Mouse (Mus musculus): ENCODE measurements around the gene Ube2d3. TPM values are rescaled to one million over a fixed set of nuclear protein-coding genes. Genes with fewer than 3 reads are reported as not detected.

Ube2d3 gene
- polyA plus RNA-seq, 1 experiment, result 237 TPM

DNA sequence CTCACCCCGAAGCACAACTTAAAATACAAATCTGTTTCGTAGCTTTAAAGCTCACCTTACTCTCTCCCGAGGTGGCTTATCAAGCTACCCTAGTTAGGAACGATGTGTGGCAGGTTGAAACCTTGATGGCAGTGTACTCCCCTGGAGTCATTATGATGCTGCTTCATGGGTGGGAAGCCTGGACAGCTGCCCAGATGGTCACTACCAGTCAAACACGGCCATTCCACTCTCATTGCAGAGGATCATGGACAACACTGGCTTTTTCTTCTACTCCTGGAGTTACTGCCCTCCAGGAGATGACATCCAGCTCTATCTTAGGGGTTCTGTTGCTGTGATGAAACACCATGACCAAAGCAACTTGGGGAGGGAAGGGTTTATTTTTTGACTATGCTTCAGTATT lies 65.2 kb downstream of the Ube2d3 start:
- Histone ChIP-seq H3K79me2 (ENCODE audit: control insufficient read depth, insufficient read depth) (no peaks in the 10 kb centered on the region), H3K27me3 (ENCODE audit: control insufficient read depth, insufficient read depth, insufficient read length) (no peaks in the 10 kb centered on the region), H3ac (ENCODE audit: control insufficient read depth, insufficient read length) (no peak overlapping the region), H3K4me3 (no peak overlapping the region), H3K36me3 (ENCODE audit: control insufficient read depth, insufficient read depth) (no peaks in the 10 kb centered on the region), H3K4me2 (ENCODE audit: low read depth) (peak overlapping the region; percentile 14)
- TF ChIP-seq MYOG (IDR thresholded peaks at IDR 0.05; ENCODE audit: control insufficient read depth in 1 of 3, insufficient read depth in 1 of 3, insufficient read length in 2 of 3, low read depth in 2 of 3), result no peak
- TF ChIP-seq E2F4 (IDR thresholded peaks at IDR 0.05; ENCODE audit: insufficient read depth), result no peak
- TF ChIP-seq POLR2AphosphoS2 (IDR thresholded peaks at IDR 0.05; ENCODE audit: insufficient read length, low read depth), result no peak
- no peak for TF ChIP-seq CEBPB (IDR thresholded peaks at IDR 0.05; ENCODE audit: insufficient read depth, poor library complexity, severe bottlenecking)
- TF ChIP-seq POLR2A (IDR thresholded peaks at IDR 0.05; ENCODE audit: insufficient read length, low read depth), result no peak

DNA sequence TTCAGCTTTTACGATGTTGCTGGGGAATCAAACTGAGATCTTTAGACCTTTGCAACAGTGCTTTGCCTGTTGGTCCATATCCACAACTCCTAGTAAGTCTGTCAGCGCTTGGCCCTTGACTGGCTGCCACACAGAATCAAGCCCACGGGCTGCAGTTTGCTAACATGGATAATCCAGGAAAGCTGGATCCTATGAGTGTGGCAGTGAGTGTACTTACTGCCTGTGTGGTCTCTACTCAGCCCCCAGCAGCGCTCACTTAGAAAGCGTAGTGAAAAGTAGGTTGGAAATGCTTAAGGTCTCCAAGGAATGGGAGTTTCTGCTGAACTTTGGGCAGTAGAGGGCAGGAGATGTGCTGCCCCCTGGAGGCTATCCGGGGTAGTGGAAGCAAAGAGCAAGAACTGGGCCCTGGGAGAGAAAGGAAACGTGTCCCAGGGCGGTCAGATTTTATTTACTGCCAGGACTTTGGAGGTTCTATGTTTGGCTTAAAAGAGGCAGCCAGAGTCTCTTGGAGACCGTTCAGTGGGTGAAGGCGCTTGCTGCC lies 67.5 kb downstream of the Ube2d3 start:
- TF ChIP-seq E2F4 (IDR thresholded peaks at IDR 0.05; ENCODE audit: insufficient read depth) (no peak), MYOD1 (IDR thresholded peaks at IDR 0.05; ENCODE audit: control insufficient read depth in 1 of 3, insufficient read length in 2 of 3, low read depth in 2 of 3) (no peak), MAX (IDR thresholded peaks at IDR 0.05; ENCODE audit: low read depth) (no peak), USF1 (IDR thresholded peaks at IDR 0.05; ENCODE audit: low read depth) (no peak), TCF3 (IDR thresholded peaks at IDR 0.05; ENCODE audit: insufficient read length, low read depth) (no peak), POLR2A (IDR thresholded peaks at IDR 0.05; ENCODE audit: insufficient read length, low read depth) (no peak), CEBPB (IDR thresholded peaks at IDR 0.05; ENCODE audit: insufficient read depth, poor library complexity, severe bottlenecking) (no peak), TCF12 (IDR thresholded peaks at IDR 0.05; ENCODE audit: insufficient read depth, poor library complexity, severe bottlenecking) (no peak), POLR2AphosphoS2 (IDR thresholded peaks at IDR 0.05; ENCODE audit: insufficient read length, low read depth) (no peak), REST (IDR thresholded peaks at IDR 0.05; ENCODE audit: insufficient read depth, insufficient read length) (no peak), MYOG (IDR thresholded peaks at IDR 0.05; ENCODE audit: control insufficient read depth in 1 of 3, insufficient read depth in 1 of 3, insufficient read length in 2 of 3, low read depth in 2 of 3) (no peak), SRF (IDR thresholded peaks at IDR 0.05; ENCODE audit: control insufficient read depth, insufficient read length, low read depth) (no peak)
- Histone ChIP-seq H3K4me2 (ENCODE audit: low read depth) (no peak overlapping the region), H3ac (ENCODE audit: control insufficient read depth, insufficient read length) (no peak overlapping the region), H3K27me3 (ENCODE audit: control insufficient read depth, insufficient read depth, insufficient read length) (no peaks in the 10 kb centered on the region), H3K79me2 (ENCODE audit: control insufficient read depth, insufficient read depth) (no peaks in the 10 kb centered on the region), H3K4me3 (no peak overlapping the region), H3K36me3 (ENCODE audit: control insufficient read depth, insufficient read depth) (no peaks in the 10 kb centered on the region)

DNA sequence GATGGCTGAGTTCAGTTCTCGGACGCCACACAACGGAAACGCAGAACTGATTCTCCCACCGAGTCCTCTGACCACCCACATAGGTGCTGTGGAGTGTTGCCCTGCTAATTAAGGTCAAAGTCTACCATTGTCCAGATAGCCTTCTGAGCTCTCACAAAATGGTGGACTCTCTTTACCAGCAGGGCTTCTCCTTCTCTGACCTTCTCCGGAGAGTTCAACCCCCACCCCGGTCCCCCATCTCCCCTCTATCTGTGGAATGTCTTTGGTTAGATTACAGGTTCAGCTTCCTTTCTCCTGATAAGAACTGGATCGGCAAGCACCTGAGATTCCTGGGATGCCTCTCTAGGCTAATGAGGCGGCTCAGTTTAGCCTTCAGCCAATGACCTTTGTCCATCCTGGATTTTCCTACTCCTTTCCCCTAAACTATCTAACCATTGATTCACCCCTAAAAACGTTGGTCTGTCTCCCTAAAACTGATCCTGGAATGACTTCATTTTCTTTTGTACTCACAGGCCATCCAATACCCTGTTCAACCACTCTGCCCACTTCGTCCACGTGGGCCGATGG lies 68.0 kb downstream of the Ube2d3 start:
- Histone ChIP-seq H3K4me2 (ENCODE audit: low read depth) (no peak overlapping the region), H3ac (ENCODE audit: control insufficient read depth, insufficient read length) (no peak overlapping the region), H3K79me2 (ENCODE audit: control insufficient read depth, insufficient read depth) (no peaks in the 10 kb centered on the region), H3K4me3 (no peak overlapping the region), H3K36me3 (ENCODE audit: control insufficient read depth, insufficient read depth) (no peaks in the 10 kb centered on the region), H3K27me3 (ENCODE audit: control insufficient read depth, insufficient read depth, insufficient read length) (no peaks in the 10 kb centered on the region)
- TF ChIP-seq CEBPB (IDR thresholded peaks at IDR 0.05; ENCODE audit: insufficient read depth, poor library complexity, severe bottlenecking), result no peak
- no peak for TF ChIP-seq TCF12 (IDR thresholded peaks at IDR 0.05; ENCODE audit: insufficient read depth, poor library complexity, severe bottlenecking)
- TF ChIP-seq MYOG (IDR thresholded peaks at IDR 0.05; ENCODE audit: control insufficient read depth in 1 of 3, insufficient read depth in 1 of 3, insufficient read length in 2 of 3, low read depth in 2 of 3), result no peak
- TF ChIP-seq MAX (IDR thresholded peaks at IDR 0.05; ENCODE audit: low read depth), result no peak
- TF ChIP-seq USF1 (IDR thresholded peaks at IDR 0.05; ENCODE audit: low read depth), result no peak
- no peak for TF ChIP-seq E2F4 (IDR thresholded peaks at IDR 0.05; ENCODE audit: insufficient read depth)
- TF ChIP-seq MYOD1 (IDR thresholded peaks at IDR 0.05; ENCODE audit: control insufficient read depth in 1 of 3, insufficient read length in 2 of 3, low read depth in 2 of 3), result no peak
- no peak for TF ChIP-seq SRF (IDR thresholded peaks at IDR 0.05; ENCODE audit: control insufficient read depth, insufficient read length, low read depth)
- TF ChIP-seq TCF3 (IDR thresholded peaks at IDR 0.05; ENCODE audit: insufficient read length, low read depth), result no peak
- no peak for TF ChIP-seq POLR2A (IDR thresholded peaks at IDR 0.05; ENCODE audit: insufficient read length, low read depth)
- TF ChIP-seq POLR2AphosphoS2 (IDR thresholded peaks at IDR 0.05; ENCODE audit: insufficient read length, low read depth), result no peak
- no peak for TF ChIP-seq REST (IDR thresholded peaks at IDR 0.05; ENCODE audit: insufficient read depth, insufficient read length)

DNA sequence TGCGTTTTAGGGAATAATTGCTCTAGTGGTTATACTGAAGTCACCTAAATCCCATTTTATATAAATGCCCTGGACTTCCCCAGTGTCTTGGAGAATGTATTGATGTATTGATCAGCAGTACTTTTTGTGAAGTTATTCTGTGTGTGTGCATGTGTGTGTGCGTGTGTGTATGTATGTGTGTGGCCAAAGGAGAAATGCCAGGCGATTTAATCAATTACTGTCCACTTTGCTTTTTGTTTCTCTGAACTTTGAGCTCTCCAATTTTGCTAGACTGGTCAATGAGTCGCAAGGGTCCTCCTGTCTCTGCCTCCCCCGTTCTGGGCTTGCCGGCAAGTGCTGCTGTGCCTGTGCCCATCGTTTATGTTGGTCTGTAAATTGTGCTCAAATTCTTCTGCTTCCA lies 69.6 kb downstream of the Ube2d3 start:
- H3K27me3 ChIP-seq (ENCODE audit: control insufficient read depth, insufficient read depth, insufficient read length), result no peaks in the 10 kb centered on the region
- no peak overlapping the region for H3ac ChIP-seq (ENCODE audit: control insufficient read depth, insufficient read length)
- TF ChIP-seq USF1 (IDR thresholded peaks at IDR 0.05; ENCODE audit: low read depth), result no peak
- no peak for TF ChIP-seq POLR2A (IDR thresholded peaks at IDR 0.05; ENCODE audit: insufficient read length, low read depth)
- no peak for TF ChIP-seq MYOD1 (IDR thresholded peaks at IDR 0.05; ENCODE audit: control insufficient read depth in 1 of 3, insufficient read length in 2 of 3, low read depth in 2 of 3)
- no peak for TF ChIP-seq REST (IDR thresholded peaks at IDR 0.05; ENCODE audit: insufficient read depth, insufficient read length)
- TF ChIP-seq CEBPB (IDR thresholded peaks at IDR 0.05; ENCODE audit: insufficient read depth, poor library complexity, severe bottlenecking), result no peak
- TF ChIP-seq MYOG (IDR thresholded peaks at IDR 0.05; ENCODE audit: control insufficient read depth in 1 of 3, insufficient read depth in 1 of 3, insufficient read length in 2 of 3, low read depth in 2 of 3), result no peak
- no peak for TF ChIP-seq SRF (IDR thresholded peaks at IDR 0.05; ENCODE audit: control insufficient read depth, insufficient read length, low read depth)
- no peak overlapping the region for H3K4me2 ChIP-seq (ENCODE audit: low read depth)
- no peak overlapping the region for H3K4me3 ChIP-seq
- no peaks in the 10 kb centered on the region for H3K36me3 ChIP-seq (ENCODE audit: control insufficient read depth, insufficient read depth)
- no peaks in the 10 kb centered on the region for H3K79me2 ChIP-seq (ENCODE audit: control insufficient read depth, insufficient read depth)

GRCm38 (mm10) chr3:135508191-135508590 lies 70.2 kb downstream of the Ube2d3 start:
- TF ChIP-seq MAX (IDR thresholded peaks at IDR 0.05; ENCODE audit: low read depth), result no peak
- no peaks in the 10 kb centered on the region for H3K79me2 ChIP-seq (ENCODE audit: control insufficient read depth, insufficient read depth)
- H3ac ChIP-seq (ENCODE audit: control insufficient read depth, insufficient read length), result no peak overlapping the region
- no peak overlapping the region for H3K4me3 ChIP-seq
- no peaks in the 10 kb centered on the region for H3K36me3 ChIP-seq (ENCODE audit: control insufficient read depth, insufficient read depth)
- H3K27me3 ChIP-seq (ENCODE audit: control insufficient read depth, insufficient read depth, insufficient read length), result no peaks in the 10 kb centered on the region
- H3K4me2 ChIP-seq (ENCODE audit: low read depth), result no peak overlapping the region

All from myocyte (in vitro differentiated cells).